Mouse (Mus musculus) splenic B cell, adult 2 months (primary cell): ENCODE results near the gene Ankmy1.

Experiments
- DNase-seq: peaks from one replicate; pipeline ENCODE4 v3.0.0-alpha.2; 2011; ENCODE audit warnings: low read depth, low spot score
- H3K27me3 ChIP-seq: 2 replicates; pipeline ENCODE4 v1.6.1; 2012; ENCODE audit warnings: mild to moderate bottlenecking, low read length, moderate library complexity, mixed read lengths; ENCODE audit not compliant: control insufficient read depth, poor library complexity, insufficient read depth, severe bottlenecking
- H3K36me3 ChIP-seq: 2 replicates; pipeline ENCODE4 v1.6.1; 2012; ENCODE audit warnings: mild to moderate bottlenecking, low read length, moderate library complexity, mixed read lengths; ENCODE audit not compliant: control insufficient read depth, poor library complexity, insufficient read depth, severe bottlenecking

Ankmy1 gene

GRCm38 (mm10) chr1:92906779-92907631, 4.3 kb upstream of the Ankmy1 start, which contains the start of gene Dusp28:
TSS of gene Dusp28 (plus strand) at chr1:92906981.
- peak; percentile 89 for DNase-seq
- H3K36me3 ChIP-seq, result no peaks in the 10 kb centered on the region
- H3K27me3 ChIP-seq, result no peaks in the 10 kb centered on the region

DNA sequence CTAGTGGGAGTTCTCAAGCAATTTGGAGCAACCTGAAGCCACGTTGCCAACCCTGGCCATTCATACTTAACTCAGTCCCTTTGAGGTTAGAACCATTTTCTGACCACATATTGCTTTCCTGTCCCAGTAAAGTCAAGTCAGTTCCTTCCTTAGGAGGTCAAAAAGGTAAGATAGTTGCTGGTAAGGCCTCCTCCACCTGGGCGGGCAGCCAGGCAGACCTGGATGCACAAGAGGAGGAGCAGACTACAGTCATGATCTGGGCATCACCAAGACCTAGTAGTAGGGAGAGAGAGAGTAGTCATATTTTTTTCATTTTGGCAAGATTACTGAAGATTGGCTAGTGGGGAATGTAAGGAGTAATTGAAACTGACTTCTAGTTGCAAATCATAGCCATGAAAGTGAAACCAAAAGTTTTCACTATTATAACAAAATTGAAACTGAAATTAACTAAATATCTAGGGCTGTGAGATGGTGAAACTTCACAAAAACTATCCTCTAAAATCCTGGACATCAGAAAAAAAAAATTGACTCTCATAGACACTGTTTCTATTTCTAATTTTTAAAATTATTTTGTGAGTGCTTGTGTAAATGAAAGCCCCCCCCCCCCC, 3.1 kb upstream of the Ankmy1 start:
- peak; percentile 26 for DNase-seq
- Histone ChIP-seq H3K27me3 (no peaks in the 10 kb centered on the region), H3K36me3 (no peaks in the 10 kb centered on the region)

DNA sequence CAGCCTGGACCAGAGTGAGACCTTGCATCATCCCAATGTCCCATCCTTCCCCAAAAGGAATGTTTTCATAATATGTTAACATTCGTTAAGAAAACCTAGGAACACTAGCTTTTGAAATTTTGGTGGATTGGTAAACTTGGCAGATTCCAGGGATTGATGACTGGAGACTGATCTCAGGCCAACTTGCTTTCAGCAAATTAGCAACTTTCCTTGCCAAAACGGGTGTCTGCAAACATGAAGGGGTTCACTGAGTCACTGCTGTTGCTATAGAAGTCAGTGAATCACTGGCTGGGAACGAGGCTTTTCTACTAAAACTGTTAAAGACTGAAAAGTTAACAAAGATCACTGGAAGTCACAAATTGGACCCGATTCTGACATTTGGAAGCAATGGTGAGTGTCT, 921 bp upstream of the Ankmy1 start:
- no peaks in the 10 kb centered on the region for H3K36me3 ChIP-seq
- no peak for DNase-seq
- H3K27me3 ChIP-seq, result no peaks in the 10 kb centered on the region

GRCm38 (mm10) chr1:92895089-92895488, 7.6 kb downstream of the Ankmy1 start:
- Histone ChIP-seq H3K27me3 (no peaks in the 10 kb centered on the region), H3K36me3 (no peaks in the 10 kb centered on the region)
- DNase-seq, result peak; percentile 76

GRCm38 (mm10) chr1:92893896-92894295, 8.8 kb downstream of the Ankmy1 start:
- no peak for DNase-seq
- H3K27me3 ChIP-seq, result no peaks in the 10 kb centered on the region
- H3K36me3 ChIP-seq, result no peaks in the 10 kb centered on the region

- no peak for DNase-seq
- Histone ChIP-seq H3K36me3 (no peaks in the 10 kb centered on the region), H3K27me3 (no peaks in the 10 kb centered on the region)
Observed at GRCm38 (mm10) chr1:92892791-92893190, 9.9 kb downstream of the Ankmy1 start.

- Histone ChIP-seq H3K36me3 (no peaks in the 10 kb centered on the region), H3K27me3 (no peaks in the 10 kb centered on the region)
- no peak for DNase-seq
Observed at GRCm38 (mm10) chr1:92888901-92889655, 13.6 kb downstream of the Ankmy1 start.

DNA sequence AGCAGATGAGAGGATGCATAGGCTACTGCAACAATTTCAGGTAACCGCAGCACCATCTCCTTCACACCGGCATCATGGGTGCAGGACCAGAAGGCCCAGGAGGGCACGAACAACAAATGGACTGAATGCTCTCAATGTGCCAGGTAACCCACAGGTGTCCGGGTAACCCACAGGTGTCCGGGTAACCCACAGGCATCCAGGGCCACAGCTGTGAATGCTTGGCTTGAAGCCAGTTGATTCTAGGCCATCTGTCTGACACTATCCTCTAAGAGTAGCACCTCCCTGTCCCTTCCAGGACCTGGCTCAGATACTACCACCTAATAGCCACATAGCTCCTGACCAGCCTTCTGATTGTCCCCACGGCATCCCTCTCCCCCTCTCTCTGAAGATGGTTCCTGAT, 20.7 kb downstream of the Ankmy1 start:
- H3K27me3 ChIP-seq, result no peaks in the 10 kb centered on the region

GRCm38 (mm10) chr1:92880101-92880500, 22.6 kb downstream of the Ankmy1 start:
- no peak for DNase-seq
- Histone ChIP-seq H3K36me3 (no peaks in the 10 kb centered on the region), H3K27me3 (no peaks in the 10 kb centered on the region)

More for the DNA sequence above, 20.7 kb downstream of the Ankmy1 start:
- H3K36me3 ChIP-seq, result no peaks in the 10 kb centered on the region
- DNase-seq, result no peak

GRCm38 (mm10) chr1:92879266-92879665, 23.4 kb downstream of the Ankmy1 start:
- Histone ChIP-seq H3K36me3 (no peaks in the 10 kb centered on the region), H3K27me3 (no peaks in the 10 kb centered on the region)
- DNase-seq, result no peak

GRCm38 (mm10) chr1:92878066-92878741, 24.5 kb downstream of the Ankmy1 start:
- H3K27me3 ChIP-seq, result no peaks in the 10 kb centered on the region
- no peaks in the 10 kb centered on the region for H3K36me3 ChIP-seq
- no peak for DNase-seq

DNA sequence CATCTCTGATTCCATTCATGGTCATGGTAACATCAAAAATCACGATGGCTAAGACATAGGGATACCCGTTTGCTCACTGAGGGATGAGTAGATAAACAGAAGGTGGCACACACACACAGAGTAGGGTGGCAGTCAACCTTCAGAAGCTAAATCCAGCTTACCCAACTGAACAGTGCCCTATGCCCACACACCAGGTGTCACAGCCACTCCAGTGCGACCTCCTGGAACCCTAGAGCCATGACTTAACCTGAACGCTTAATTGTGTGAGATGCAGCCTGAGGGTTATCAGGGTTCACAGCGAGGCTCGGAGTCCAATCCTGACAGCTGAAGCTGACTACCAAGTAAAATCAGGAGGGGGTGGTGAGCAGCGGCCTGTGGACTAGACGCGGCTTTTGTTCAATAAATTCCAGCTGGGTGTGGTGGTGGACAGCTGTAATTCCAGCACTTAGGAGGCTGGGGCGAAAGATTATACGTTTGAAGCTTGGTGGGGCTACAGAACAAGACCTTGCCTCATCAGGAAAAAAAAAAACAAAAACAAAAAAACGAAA, 25.2 kb downstream of the Ankmy1 start:
- no peak for DNase-seq
- Histone ChIP-seq H3K27me3 (no peaks in the 10 kb centered on the region), H3K36me3 (no peaks in the 10 kb centered on the region)

- no peaks in the 10 kb centered on the region for H3K27me3 ChIP-seq
- no peak for DNase-seq
- H3K36me3 ChIP-seq, result no peaks in the 10 kb centered on the region
Observed at GRCm38 (mm10) chr1:92875360-92876111, 27.2 kb downstream of the Ankmy1 start.

- no peak for DNase-seq
- H3K27me3 ChIP-seq, result no peaks in the 10 kb centered on the region
- H3K36me3 ChIP-seq, result no peaks in the 10 kb centered on the region
Observed at GRCm38 (mm10) chr1:92874011-92874410, 28.7 kb downstream of the Ankmy1 start.
